Mouse (Mus musculus) liver, embryonic 11.5 days (tissue): ENCODE results near the gene Dusp14. TPM values are rescaled to one million over a fixed set of nuclear protein-coding genes. Genes with fewer than 3 reads are reported as not detected.
A peak's percentile ranks its signal among the peaks of the same experiment; 100 is the strongest.

Experiments
- ATAC-seq: fragments of 200-750 bp; cut with Nextera tagmentation; replicated peaks from 2 replicates; pipeline ENCODE4 v1.8.0; 2017; ENCODE audit warnings: moderate number of reproducible peaks, mild to moderate bottlenecking, moderate TSS enrichment, moderate library complexity; ENCODE audit not compliant: low FRiP score
- DNase-seq: peaks from one replicate; pipeline ENCODE4 v3.0.0-alpha.2; 2017; ENCODE audit warnings: low spot score
- H3K27ac ChIP-seq: fragments of 300-500 bp; sonication (generic); 2 replicates; pipeline ENCODE4 v1.5.1; 2014; ENCODE audit warnings: mild to moderate bottlenecking, low read depth, low read length, control low read depth
- H3K27me3 ChIP-seq: fragments of 300-500 bp; sonication (generic); replicated peaks from 2 replicates; pipeline ENCODE4 v1.6.1; 2014; ENCODE audit warnings: low read length, mixed read lengths; ENCODE audit not compliant: control insufficient read depth, insufficient read depth
- H3K36me3 ChIP-seq: fragments of 300-500 bp; sonication (generic); 2 replicates; pipeline ENCODE4 v1.6.1; 2014; ENCODE audit warnings: mild to moderate bottlenecking, low read length, moderate library complexity, mixed read lengths; ENCODE audit not compliant: control insufficient read depth, insufficient read depth
- H3K4me1 ChIP-seq: fragments of 300-500 bp; sonication (generic); replicated peaks from 2 replicates; pipeline ENCODE4 v1.6.1; 2014; ENCODE audit warnings: low read length, mixed read lengths; ENCODE audit not compliant: control insufficient read depth, insufficient read depth
- H3K4me2 ChIP-seq: fragments of 300-500 bp; sonication (generic); 2 replicates; pipeline ENCODE4 v1.6.1; 2014; ENCODE audit warnings: mild to moderate bottlenecking, control low read depth, moderate library complexity
- H3K4me3 ChIP-seq: fragments of 300-500 bp; sonication (generic); 2 replicates; pipeline ENCODE4 v1.5.1; 2014; ENCODE audit warnings: low read depth, low read length, control low read depth
- H3K9ac ChIP-seq: fragments of 300-500 bp; sonication (generic); 2 replicates; pipeline ENCODE4 v1.6.1; 2014; ENCODE audit warnings: low read depth, low read length, control low read depth
- H3K9me3 ChIP-seq: fragments of 300-500 bp; sonication (generic); 2 replicates; pipeline ENCODE4 v1.6.1; 2016; ENCODE audit warnings: low read length, inconsistent platforms, mixed read lengths; ENCODE audit not compliant: control insufficient read depth
- WGBS: fragments of 180-500 bp; shearing (Covaris S2); extraction: QIAGEN DNeasy Blood & Tissue Kit; methylation state at CpG from one replicate; pipeline ENCODE4 v1.1.7; 2014; 5-methylcytosine and 5-hydroxymethylcytosine counted together
- polyA plus RNA-seq: library from polyadenylated mRNA; unstranded; fragments of >200 nt; fragmentation: Nextera tagmentation; extraction: Ambion mirVana; gene quantifications from 2 replicates; pipeline ENCODE4 v1.2.1, GENCODE M21; 2014

The Dusp14 gene
- polyA plus RNA-seq, result 1.7 and 2.2 TPM in 2 replicates

DNA sequence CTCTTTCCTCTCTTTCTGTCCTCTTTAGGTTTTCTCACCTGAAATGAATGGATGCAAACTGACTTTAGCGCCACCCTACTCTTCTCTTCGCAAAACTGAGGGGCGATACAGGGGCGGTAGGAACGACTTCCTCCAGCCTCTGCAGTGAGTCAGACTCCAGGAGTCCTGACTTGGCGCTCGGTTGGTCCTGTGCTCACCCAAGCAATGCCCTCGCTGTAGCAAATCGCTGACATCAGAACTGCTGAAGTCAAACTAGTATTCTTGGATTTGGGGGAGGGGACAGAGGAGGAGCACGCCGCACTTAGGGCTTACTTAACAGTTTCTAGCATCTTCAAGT lies at the start of gene Dusp14:
Gene Dusp14 (minus strand): TSS at position 228 of the 337 bp plus-strand sequence.
- Histone ChIP-seq H3K4me2 (peak within 1 kb of the TSS; percentile 80), H3K36me3 (no peaks in the 10 kb centered on the region), H3K27me3 (peaks cover 45% of the 10 kb centered on the region), H3K9ac (peak within 1 kb of the TSS; percentile 47), H3K9me3 (no peaks in the 10 kb centered on the region), H3K4me3 (peak within 1 kb of the TSS; percentile 65), H3K27ac (no peak within 1 kb of the TSS), H3K4me1 (peaks cover 5% of the 10 kb centered on the region; the same call in 1 of the 2 replicates)
- ATAC-seq (no peak), DNase-seq (no peak)
- 8% methylated on average over 11 of the region's 11 CpGs for WGBS

DNA sequence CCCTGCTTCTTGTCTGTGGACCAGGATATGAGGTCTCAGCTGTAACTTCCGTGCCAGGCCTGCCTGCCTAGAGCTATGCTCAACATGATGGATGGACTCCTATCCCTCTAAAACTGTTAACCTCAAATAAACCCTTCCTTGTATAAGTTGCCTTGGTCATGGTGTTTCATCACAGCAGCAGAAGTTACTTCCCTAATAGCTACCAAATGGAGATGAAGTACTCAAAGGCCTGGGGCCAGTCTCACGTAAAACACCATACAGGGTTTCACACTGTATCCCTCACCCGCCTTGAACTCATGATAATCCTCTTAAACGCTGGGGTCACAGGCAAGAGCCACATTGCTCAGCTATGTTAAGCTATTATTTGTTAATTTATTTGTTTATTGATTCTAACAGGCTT lies 48.4 kb upstream of the Dusp14 start:
- H3K9ac ChIP-seq, result no peak overlapping the region
- H3K9me3 ChIP-seq, result no peaks in the 10 kb centered on the region
- peaks cover 30% of the 10 kb centered on the region; the same call in 1 of the 2 replicates for H3K36me3 ChIP-seq
- no peak for DNase-seq
- no peaks in the 10 kb centered on the region for H3K27me3 ChIP-seq
- 87% methylated on average over 4 of the region's 4 CpGs for WGBS
- H3K4me1 ChIP-seq, result peaks cover 11% of the 10 kb centered on the region; the same call in 1 of the 2 replicates
- H3K4me2 ChIP-seq, result no peak overlapping the region
- no peak overlapping the region for H3K4me3 ChIP-seq
- H3K27ac ChIP-seq, result no peak overlapping the region
- ATAC-seq, result no peak

DNA sequence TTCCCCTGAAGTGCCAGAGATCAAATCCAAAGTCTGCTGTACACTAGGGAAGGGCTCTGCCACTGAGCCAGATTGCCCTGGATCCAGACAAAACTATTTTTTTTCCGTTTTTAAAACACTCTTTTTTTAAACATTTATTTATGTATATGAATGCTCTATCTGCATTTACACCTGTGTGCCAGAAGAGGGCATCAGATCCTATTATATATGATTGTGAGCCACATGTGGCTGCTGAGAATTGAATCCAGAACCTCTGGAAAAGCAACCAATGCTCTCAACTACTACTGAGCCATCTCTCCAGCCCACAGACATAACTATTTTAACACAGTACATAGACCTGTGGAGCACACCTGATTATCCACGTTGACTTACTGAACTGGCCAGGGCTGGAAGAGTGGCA lies 47.2 kb upstream of the Dusp14 start:
- WGBS, result 64% methylated on average over 2 of the region's 2 CpGs
- Histone ChIP-seq H3K4me2 (no peak overlapping the region), H3K36me3 (peaks cover 30% of the 10 kb centered on the region; the same call in 1 of the 2 replicates), H3K4me1 (peaks cover 6% of the 10 kb centered on the region; the same call in 1 of the 2 replicates), H3K4me3 (no peak overlapping the region), H3K9me3 (no peaks in the 10 kb centered on the region), H3K27me3 (no peaks in the 10 kb centered on the region), H3K9ac (no peak overlapping the region), H3K27ac (no peak overlapping the region)
- DNase-seq (no peak), ATAC-seq (no peak)

DNA sequence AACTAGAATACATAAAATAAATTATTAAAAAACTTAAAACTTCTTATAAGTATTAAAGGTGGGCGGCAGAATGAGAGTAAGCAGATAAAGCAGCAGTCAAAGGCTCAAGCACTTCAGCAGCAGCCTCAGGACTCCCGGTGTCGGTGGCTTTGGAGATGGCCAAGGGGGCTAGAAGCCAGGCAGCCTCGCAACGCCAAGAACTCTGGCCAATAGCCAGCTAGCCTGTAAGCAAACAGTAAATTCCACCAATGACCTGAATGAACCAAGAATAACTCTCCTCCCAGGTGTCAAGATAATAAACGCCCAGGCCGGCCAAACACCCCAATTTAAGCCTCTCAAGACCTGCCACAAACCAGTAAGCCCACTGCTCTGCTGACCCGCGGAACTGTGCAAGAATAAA lies 46.6 kb upstream of the Dusp14 start:
- DNase-seq, result no peak
- Histone ChIP-seq H3K4me3 (no peak overlapping the region), H3K36me3 (peaks cover 24% of the 10 kb centered on the region; the same call in 1 of the 2 replicates), H3K4me2 (no peak overlapping the region), H3K27ac (no peak overlapping the region), H3K27me3 (no peaks in the 10 kb centered on the region), H3K9ac (no peak overlapping the region), H3K9me3 (no peaks in the 10 kb centered on the region), H3K4me1 (peaks cover under 1% of the 10 kb centered on the region; the same call in 1 of the 2 replicates)
- no peak for ATAC-seq
- WGBS, result 90% methylated on average over 9 of the region's 9 CpGs

DNA sequence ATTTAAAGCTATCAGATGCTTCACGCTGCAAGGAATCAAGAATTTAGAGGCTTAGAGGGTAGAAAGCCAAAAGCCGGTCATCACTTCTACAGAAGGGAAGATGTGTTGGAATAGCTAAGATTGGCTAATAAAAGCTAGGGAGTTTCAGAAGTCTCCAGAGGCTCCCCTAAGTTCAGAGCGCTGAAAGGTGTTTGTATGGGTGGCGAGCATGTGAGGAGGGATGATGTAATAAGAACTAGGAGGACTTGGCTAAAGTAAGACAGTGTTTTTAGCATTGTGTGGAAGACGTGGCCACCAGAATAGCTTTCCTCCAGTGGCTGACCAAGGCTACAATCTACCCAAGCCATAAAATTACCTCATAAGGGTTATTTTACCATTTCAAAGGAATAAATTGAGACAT lies 44.6 kb upstream of the Dusp14 start:
- H3K4me1 ChIP-seq, result no peaks in the 10 kb centered on the region
- no peak overlapping the region for H3K9ac ChIP-seq
- H3K27ac ChIP-seq, result no peak overlapping the region
- no peak for DNase-seq
- H3K36me3 ChIP-seq, result peaks cover 18% of the 10 kb centered on the region
- H3K9me3 ChIP-seq, result no peaks in the 10 kb centered on the region
- ATAC-seq, result no peak
- 89% methylated on average over 5 of the region's 5 CpGs for WGBS
- H3K27me3 ChIP-seq, result no peaks in the 10 kb centered on the region
- no peak overlapping the region for H3K4me3 ChIP-seq
- H3K4me2 ChIP-seq, result no peak overlapping the region

DNA sequence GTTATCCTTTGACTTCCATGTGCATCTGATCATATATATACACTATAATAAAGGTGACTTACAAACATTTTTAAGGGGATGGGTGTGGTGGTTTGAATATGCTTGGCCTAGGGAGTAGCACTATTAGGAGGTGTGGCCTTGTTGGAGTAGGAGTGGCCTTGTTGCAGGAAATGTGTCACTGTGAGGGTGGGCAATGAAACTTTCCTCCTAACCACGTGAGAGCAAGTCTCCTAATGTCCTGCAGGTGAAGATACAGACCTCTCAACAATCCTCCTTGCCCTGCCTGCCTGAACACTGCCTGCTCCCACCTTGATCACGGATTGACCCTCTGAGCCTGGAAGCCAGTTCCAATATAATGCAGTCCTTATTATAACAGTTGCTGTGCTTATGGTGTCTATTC lies 38.1 kb upstream of the Dusp14 start:
- no peak overlapping the region for H3K27ac ChIP-seq
- H3K9me3 ChIP-seq, result no peaks in the 10 kb centered on the region
- WGBS, result 56% methylated on average over 2 of the region's 2 CpGs
- H3K4me2 ChIP-seq, result no peak overlapping the region
- H3K27me3 ChIP-seq, result no peaks in the 10 kb centered on the region
- H3K9ac ChIP-seq, result no peak overlapping the region
- DNase-seq, result no peak
- peaks cover 27% of the 10 kb centered on the region for H3K36me3 ChIP-seq
- H3K4me1 ChIP-seq, result no peaks in the 10 kb centered on the region
- no peak overlapping the region for H3K4me3 ChIP-seq
- ATAC-seq, result no peak

DNA sequence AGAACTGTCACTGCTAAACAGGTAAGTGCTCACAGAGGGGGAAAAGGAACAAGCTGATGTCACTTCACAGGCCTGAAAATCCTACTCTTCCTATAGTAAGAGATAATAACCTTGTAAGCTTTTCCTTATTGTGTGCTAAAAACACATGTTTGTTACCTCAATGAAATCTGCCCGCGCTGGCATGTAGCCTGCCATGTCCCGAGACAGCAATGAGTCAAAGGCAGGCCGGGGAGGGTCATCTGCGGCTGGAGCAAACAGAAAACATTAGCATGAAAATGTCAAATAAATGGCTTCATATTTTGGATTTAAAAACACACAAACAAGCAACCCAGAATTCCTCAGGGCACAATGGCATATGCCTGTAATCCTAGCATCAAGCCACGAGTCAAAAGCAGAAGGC lies 35.0 kb upstream of the Dusp14 start:
- H3K4me2 ChIP-seq, result no peak overlapping the region
- 91% methylated on average over 6 of the region's 6 CpGs for WGBS
- H3K4me1 ChIP-seq, result no peaks in the 10 kb centered on the region
- H3K36me3 ChIP-seq, result peaks cover 33% of the 10 kb centered on the region
- DNase-seq (no peak), ATAC-seq (no peak)
- H3K27me3 ChIP-seq, result no peaks in the 10 kb centered on the region
- H3K4me3 ChIP-seq, result no peak overlapping the region
- H3K27ac ChIP-seq, result no peak overlapping the region
- H3K9me3 ChIP-seq, result no peaks in the 10 kb centered on the region
- H3K9ac ChIP-seq, result no peak overlapping the region

DNA sequence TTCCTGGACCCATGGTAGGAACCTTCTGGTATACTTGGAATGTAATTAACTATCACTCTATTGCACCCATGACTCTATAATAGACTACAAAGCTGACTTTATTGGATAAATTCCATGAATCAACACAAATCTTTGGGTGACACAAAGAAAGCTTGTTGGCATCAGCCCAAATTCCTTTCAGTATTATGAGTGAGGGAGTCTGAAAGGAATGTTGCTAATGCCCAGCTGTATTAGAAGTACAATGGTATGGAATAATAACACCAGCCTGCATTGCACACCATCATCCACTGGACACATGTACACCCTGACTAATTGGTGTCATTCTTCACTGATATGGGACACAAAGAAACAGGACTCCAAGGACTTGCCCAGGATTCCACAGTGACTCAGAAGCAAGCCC lies 32.1 kb upstream of the Dusp14 start:
- Histone ChIP-seq H3K27ac (no peak overlapping the region), H3K4me1 (no peaks in the 10 kb centered on the region), H3K9me3 (no peaks in the 10 kb centered on the region), H3K36me3 (peaks cover 28% of the 10 kb centered on the region), H3K4me3 (no peak overlapping the region), H3K27me3 (no peaks in the 10 kb centered on the region), H3K4me2 (no peak overlapping the region), H3K9ac (no peak overlapping the region)
- ATAC-seq, result no peak
- no peak for DNase-seq

DNA sequence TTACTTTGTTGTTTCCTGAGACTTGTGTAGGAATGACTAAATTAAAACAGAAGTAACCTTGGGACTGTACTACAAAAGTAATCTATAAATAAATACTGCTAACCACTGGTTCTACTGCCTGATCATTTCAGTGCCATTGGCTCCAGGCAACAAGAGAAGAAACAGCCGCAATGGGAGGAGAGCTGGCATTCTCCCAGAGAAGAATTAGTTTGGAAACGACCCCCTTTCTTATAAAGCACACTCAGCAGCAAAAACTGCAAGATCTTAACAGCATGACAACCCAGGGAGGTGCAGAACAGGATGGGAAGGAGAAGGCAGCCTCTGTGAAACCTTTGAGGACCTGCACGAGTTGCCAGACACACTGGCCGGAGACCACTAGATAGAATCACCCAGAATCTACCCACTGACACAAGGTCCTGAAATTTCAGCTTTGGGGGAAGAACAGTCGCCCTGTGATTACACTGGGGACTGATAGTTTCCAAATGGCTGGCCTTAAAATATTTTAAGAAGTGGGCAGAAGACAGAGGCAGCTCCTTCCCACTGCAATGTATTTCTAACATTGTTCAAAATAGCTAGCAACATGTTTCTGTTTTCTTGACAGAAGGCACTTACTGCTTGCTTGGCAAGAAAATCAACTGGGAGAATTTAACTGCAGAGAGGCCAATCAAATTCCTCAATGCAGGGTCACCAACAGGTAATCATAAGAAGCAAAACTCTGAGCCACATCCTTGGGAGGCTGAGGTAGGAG lies 28.4 kb upstream of the Dusp14 start:
- no peak for ATAC-seq
- 91% methylated on average over 5 of the region's 5 CpGs for WGBS
- peaks cover 14% of the 10 kb centered on the region; the same call in 1 of the 2 replicates for H3K36me3 ChIP-seq

More for the DNA sequence above, 28.4 kb upstream of the Dusp14 start:
- H3K27me3 ChIP-seq, result no peaks in the 10 kb centered on the region
- no peak overlapping the region for H3K27ac ChIP-seq
- no peak overlapping the region for H3K9ac ChIP-seq
- no peak overlapping the region for H3K4me2 ChIP-seq
- H3K4me1 ChIP-seq, result no peaks in the 10 kb centered on the region
- H3K4me3 ChIP-seq, result no peak overlapping the region
- no peaks in the 10 kb centered on the region for H3K9me3 ChIP-seq
- DNase-seq, result no peak
